Mouse (Mus musculus) right cerebral cortex, adult 2 months (tissue): ENCODE data around the gene Cd276.
"Not testable (repeated sequence)": the region's sequence is repeated elsewhere in the genome, so short reads cannot be mapped to it uniquely, and the experiment has no call there.

Experiments used
- DNase-seq, 2 experiments: peaks; one replicate each; pipeline ENCODE4 v3.0.0; 2021 to 2022; ENCODE audit warnings: low spot score in 2 of 2

Cd276 gene

GRCm38 (mm10) chr9:58554908-58555684 is at the start of gene Cd276:
Gene Cd276 (minus strand): TSS chr9:58555437.
- peak; percentile 83 to 84 for DNase-seq

GRCm38 (mm10) chr9:58595313-58595712 is 40.1 kb upstream of the Cd276 start:
- no peak for DNase-seq

GRCm38 (mm10) chr9:58588657-58589056 is 33.4 kb upstream of the Cd276 start:
- no peak for DNase-seq

- DNase-seq = no peak
Observed at GRCm38 (mm10) chr9:58584323-58584722, 29.1 kb upstream of the Cd276 start.

- no peak for DNase-seq
Observed at GRCm38 (mm10) chr9:58583267-58583641, 28.0 kb upstream of the Cd276 start.

GRCm38 (mm10) chr9:58582581-58583266 is 27.5 kb upstream of the Cd276 start:
- DNase-seq = peak; percentile 61 to 62

- DNase-seq = peak; percentile 95 to 98
Observed at GRCm38 (mm10) chr9:58581958-58582540, 26.8 kb upstream of the Cd276 start, which contains the start of gene Nptn. Gene Nptn (plus strand): TSS chr9:58582240.

- DNase-seq = peak in 1 of 2 experiments; percentile 11
Observed at GRCm38 (mm10) chr9:58581283-58581930, 26.2 kb upstream of the Cd276 start.

- DNase-seq = not testable (repeated sequence)
Observed at GRCm38 (mm10) chr9:58580453-58581195, 25.4 kb upstream of the Cd276 start.

GRCm38 (mm10) chr9:58578669-58579068 is 23.4 kb upstream of the Cd276 start:
- DNase-seq = peak; percentile 93 to 95

- DNase-seq = no peak
Observed at GRCm38 (mm10) chr9:58571001-58571400, 15.8 kb upstream of the Cd276 start.

GRCm38 (mm10) chr9:58567682-58568081 is 12.4 kb upstream of the Cd276 start:
- DNase-seq = no peak

- DNase-seq = not testable (repeated sequence)
Observed at GRCm38 (mm10) chr9:58565945-58566344, 10.7 kb upstream of the Cd276 start.

- DNase-seq = no peak
Observed at GRCm38 (mm10) chr9:58560211-58560610, 5.0 kb upstream of the Cd276 start.

- no peak for DNase-seq
Observed at GRCm38 (mm10) chr9:58557457-58558455, 2.5 kb upstream of the Cd276 start.

GRCm38 (mm10) chr9:58556627-58557026 is 1.4 kb upstream of the Cd276 start:
- no peak for DNase-seq

- no peak for DNase-seq
Observed at GRCm38 (mm10) chr9:58555685-58556414, 613 bp upstream of the Cd276 start.

GRCm38 (mm10) chr9:58554056-58554907 is 955 bp downstream of the Cd276 start:
- DNase-seq = peak in 1 of 2 experiments; percentile 52
